Mouse (Mus musculus) small intestine, adult 2 months (tissue): ENCODE data around the gene Ebf1.

Experiments used
- CTCF ChIP-seq: fragments of 200-500 bp; IDR thresholded peaks from 2 replicates; pipeline ENCODE4 v1.5.1; 2012; ENCODE audit warnings: low read depth, mild to moderate bottlenecking, control low read depth, inconsistent platforms, low read length, moderate library complexity, mixed read lengths; ENCODE audit not compliant: insufficient replicate concordance, insufficient read length; ENCODE audit errors: extremely low read depth
- POLR2A ChIP-seq: fragments of 200-500 bp; IDR thresholded peaks from 2 replicates; pipeline ENCODE4 v1.6.1; 2012; ENCODE audit warnings: low read depth, mild to moderate bottlenecking, control low read depth, inconsistent platforms, low read length, moderate library complexity

- TF ChIP-seq CTCF (no peak), POLR2A (no peak)
These were observed 151.2 kb downstream of the Ebf1 start for GRCm38 (mm10) chr11:44768346-44768745.
